Mouse (Mus musculus) embryonic facial prominence, embryonic 15.5 days (tissue): Measurements from ENCODE around the gene Dgkd. TPM values are rescaled to one million over a fixed set of nuclear protein-coding genes. Genes with fewer than 3 reads are reported as not detected.
A peak's percentile ranks its signal among the peaks of the same experiment; 100 is the strongest.
"Not testable (repeated sequence)": the region's sequence is repeated elsewhere in the genome, so short reads cannot be mapped to it uniquely, and the experiment has no call there.

Source experiments
- ATAC-seq: fragments of 200-750 bp; cut with Nextera tagmentation; 2 replicates; pipeline ENCODE4 v1.8.0; 2017; ENCODE audit warnings: low read depth, moderate TSS enrichment; ENCODE audit not compliant: insufficient number of reproducible peaks, low FRiP score, low TSS enrichment
- H3K27ac ChIP-seq: fragments of 300-500 bp; sonication (generic); replicated peaks from 2 replicates; pipeline ENCODE4 v1.5.1; 2015; ENCODE audit warnings: mild to moderate bottlenecking, inconsistent platforms
- H3K27me3 ChIP-seq: fragments of 300-500 bp; sonication (generic); 2 replicates; pipeline ENCODE4 v1.6.1; 2015; ENCODE audit warnings: inconsistent platforms
- H3K36me3 ChIP-seq: fragments of 300-500 bp; sonication (generic); 2 replicates; pipeline ENCODE4 v1.6.1; 2015; ENCODE audit warnings: mild to moderate bottlenecking, inconsistent platforms
- H3K4me1 ChIP-seq: fragments of 300-500 bp; sonication (generic); 2 replicates; pipeline ENCODE4 v1.6.1; 2015; ENCODE audit warnings: inconsistent platforms
- H3K4me2 ChIP-seq: fragments of 300-500 bp; sonication (generic); replicated peaks from 2 replicates; pipeline ENCODE4 v1.6.1; 2015; ENCODE audit warnings: mild to moderate bottlenecking, inconsistent platforms
- H3K4me3 ChIP-seq: fragments of 300-500 bp; sonication (generic); replicated peaks from 2 replicates; pipeline ENCODE4 v1.5.1; 2015; ENCODE audit warnings: mild to moderate bottlenecking, inconsistent platforms
- H3K9ac ChIP-seq: fragments of 300-500 bp; sonication (generic); 2 replicates; pipeline ENCODE4 v1.6.1; 2015; ENCODE audit warnings: inconsistent platforms
- H3K9me3 ChIP-seq: fragments of 300-500 bp; sonication (generic); replicated peaks from 2 replicates; pipeline ENCODE4 v1.6.1; 2016; ENCODE audit warnings: inconsistent platforms
- whole genome bisulfite sequencing: fragments of 180-500 bp; shearing (Covaris S2); methylation state at CpG from one replicate; pipeline ENCODE4 v1.1.7; 2015; 5-methylcytosine and 5-hydroxymethylcytosine counted together
- polyA plus RNA-seq: library from polyadenylated mRNA; unstranded; fragments of >200 nt; fragmentation: Nextera tagmentation; extraction: Ambion mirVana; gene quantifications from 2 replicates; pipeline ENCODE4 v1.2.1, GENCODE M21; 2015

Dgkd gene
- polyA plus RNA-seq, 1 experiment from 2014 or later: 28.9 TPM

DNA sequence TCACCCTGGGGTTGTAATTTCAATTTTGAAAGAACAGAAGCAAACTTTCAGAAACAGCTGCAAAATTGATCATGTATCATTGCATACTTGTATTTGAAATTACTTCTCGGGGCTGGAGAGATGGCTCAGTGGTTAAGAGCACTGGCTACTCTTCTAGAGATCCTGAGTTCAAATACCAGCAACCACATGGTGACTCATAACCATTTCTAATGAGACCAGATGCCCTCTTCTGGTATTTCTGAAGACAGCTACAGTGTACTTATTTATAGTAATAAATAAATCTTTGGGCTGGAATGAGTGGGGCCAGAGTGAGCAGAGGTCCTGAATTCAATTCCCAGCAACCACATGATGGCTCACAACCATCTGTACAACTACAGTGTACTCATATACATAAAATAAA is 25.6 kb upstream of the Dgkd start:
- not testable (repeated sequence) for H3K27me3 ChIP-seq, H3K4me1 ChIP-seq, H3K27ac ChIP-seq, H3K9me3 ChIP-seq, ATAC-seq, H3K4me2 ChIP-seq, H3K9ac ChIP-seq, H3K4me3 ChIP-seq, H3K36me3 ChIP-seq
- 72% methylated on average over 1 of the region's 1 CpGs for WGBS

DNA sequence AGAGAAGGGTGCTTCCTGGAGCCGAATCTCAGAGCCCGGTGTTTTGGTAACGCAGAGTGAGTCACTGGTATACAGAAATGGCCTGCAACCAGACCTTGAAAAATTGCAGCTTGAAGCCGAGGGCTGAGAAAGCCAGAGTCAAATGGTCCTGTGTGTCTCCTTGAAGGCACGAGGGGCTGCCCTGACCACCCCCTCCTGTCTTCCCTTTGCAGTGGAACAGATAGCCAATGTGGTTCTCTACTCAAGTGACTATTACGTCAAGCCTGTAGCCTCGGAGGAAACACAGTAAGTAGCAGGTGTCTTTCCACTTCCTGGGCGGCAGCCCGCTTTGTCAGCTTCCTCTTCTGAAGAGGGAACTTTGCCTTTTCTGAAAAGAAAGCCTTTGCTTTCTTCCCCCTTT is 24.9 kb upstream of the Dgkd start:
- no peak overlapping the region for H3K4me2 ChIP-seq
- no peak overlapping the region for H3K27ac ChIP-seq
- H3K4me3 ChIP-seq: no peak overlapping the region
- no peak for ATAC-seq
- no peaks in the 10 kb centered on the region for H3K4me1 ChIP-seq
- H3K36me3 ChIP-seq: no peaks in the 10 kb centered on the region
- H3K9me3 ChIP-seq: no peaks in the 10 kb centered on the region
- H3K9ac ChIP-seq: no peak overlapping the region
- WGBS: 63% methylated on average over 9 of the region's 9 CpGs
- no peaks in the 10 kb centered on the region for H3K27me3 ChIP-seq

DNA sequence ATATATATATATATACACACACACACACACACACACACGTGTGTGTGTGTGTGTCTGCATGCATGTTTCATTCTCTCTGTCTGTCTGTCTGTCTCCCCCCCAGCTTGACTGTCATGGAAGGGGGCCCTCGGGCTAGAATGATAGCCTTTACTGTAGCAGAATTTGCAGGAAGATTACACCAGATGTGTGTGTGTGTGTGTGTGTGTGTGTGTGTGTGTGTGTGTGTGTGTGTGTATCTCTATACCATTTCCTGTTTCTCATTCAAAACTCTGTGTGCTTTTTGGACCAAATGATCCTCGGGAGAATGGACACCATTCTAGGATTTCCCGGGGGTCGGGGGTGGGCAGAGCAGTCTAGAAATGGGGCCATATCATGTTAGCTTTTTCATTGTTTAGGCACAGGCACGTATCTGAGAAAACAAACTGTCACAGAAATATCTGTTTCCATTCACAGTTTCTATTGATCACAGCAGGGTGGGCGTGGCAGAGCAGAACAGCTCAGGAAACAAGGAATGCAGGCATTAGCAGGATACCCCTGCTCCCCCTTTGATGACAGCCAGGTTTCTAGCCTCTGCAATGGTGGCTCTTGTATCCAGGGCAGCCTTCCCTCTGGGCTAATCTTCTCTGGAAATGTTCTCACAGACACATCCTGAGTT is 24.0 kb upstream of the Dgkd start:
- ATAC-seq: no peak
- WGBS: 40% methylated on average over 7 of the region's 7 CpGs
- no peak overlapping the region for H3K4me2 ChIP-seq
- H3K27me3 ChIP-seq: no peaks in the 10 kb centered on the region
- H3K4me1 ChIP-seq: no peaks in the 10 kb centered on the region
- no peaks in the 10 kb centered on the region for H3K9me3 ChIP-seq
- no peak overlapping the region for H3K27ac ChIP-seq
- no peak overlapping the region for H3K4me3 ChIP-seq
- H3K36me3 ChIP-seq: no peaks in the 10 kb centered on the region
- H3K9ac ChIP-seq: no peak overlapping the region

DNA sequence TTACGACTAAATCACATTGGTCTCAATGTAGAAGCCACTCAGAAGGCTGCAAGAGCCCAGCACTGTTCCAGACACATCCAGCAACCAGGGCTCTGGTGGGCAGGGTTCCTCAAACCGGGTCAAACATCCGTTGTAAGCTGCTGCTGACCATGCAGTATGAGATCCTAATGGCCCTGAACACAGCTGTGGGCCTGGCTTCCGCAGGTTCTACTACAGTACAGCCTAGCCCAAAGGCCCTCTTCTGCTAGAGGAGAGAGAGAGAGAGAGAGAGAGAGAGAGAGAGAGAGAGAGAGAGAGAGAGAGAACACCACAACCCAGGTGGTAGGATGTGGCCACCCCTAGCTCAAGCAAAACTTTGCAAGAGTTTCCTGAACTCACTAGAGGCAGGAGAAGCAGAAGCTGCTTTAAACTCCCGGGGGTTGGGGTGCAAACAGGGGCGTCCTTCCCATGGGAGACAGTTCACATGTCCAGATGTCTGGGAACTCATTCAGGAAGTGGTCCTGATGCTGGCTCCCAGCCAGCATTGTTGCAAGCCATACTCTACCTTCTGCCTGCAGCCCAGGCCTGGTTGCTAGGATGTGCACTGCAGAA is 23.4 kb upstream of the Dgkd start:
- Histone ChIP-seq H3K9ac (no peak overlapping the region), H3K36me3 (no peaks in the 10 kb centered on the region), H3K4me3 (no peak overlapping the region), H3K27me3 (no peaks in the 10 kb centered on the region), H3K27ac (no peak overlapping the region), H3K9me3 (no peaks in the 10 kb centered on the region), H3K4me2 (no peak overlapping the region), H3K4me1 (no peaks in the 10 kb centered on the region)
- 60% methylated on average over 6 of the region's 6 CpGs for WGBS
- ATAC-seq: no peak

DNA sequence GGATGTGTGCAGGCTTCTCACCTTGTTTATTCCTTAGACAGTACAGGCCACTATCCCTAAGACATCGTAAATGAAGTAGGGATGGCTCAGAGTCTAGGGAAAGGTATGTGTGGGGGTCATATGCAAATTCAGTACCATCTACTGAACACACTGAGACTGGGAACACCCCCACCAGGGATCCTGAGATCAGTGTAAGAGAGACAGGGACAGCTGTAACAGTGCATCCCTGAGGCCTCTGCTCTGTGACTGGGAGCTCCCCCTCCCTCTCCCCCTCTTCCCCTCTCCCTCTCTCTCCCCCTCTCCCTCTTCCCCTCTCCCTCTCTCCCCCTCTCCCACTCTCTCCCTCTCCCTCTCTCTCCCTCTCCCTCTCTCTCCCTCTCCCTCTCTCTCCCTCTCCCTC is 16.6 kb upstream of the Dgkd start:
- WGBS: 49% methylated on average over 1 of the region's 1 CpGs
- ATAC-seq: no peak; the same call in 1 of the 2 replicates
- Histone ChIP-seq H3K4me2 (no peak overlapping the region), H3K36me3 (no peaks in the 10 kb centered on the region), H3K4me3 (no peak overlapping the region), H3K9ac (no peak overlapping the region), H3K4me1 (peaks cover 7% of the 10 kb centered on the region; the same call in 1 of the 2 replicates), H3K9me3 (no peaks in the 10 kb centered on the region), H3K27ac (no peak overlapping the region), H3K27me3 (no peaks in the 10 kb centered on the region)

DNA sequence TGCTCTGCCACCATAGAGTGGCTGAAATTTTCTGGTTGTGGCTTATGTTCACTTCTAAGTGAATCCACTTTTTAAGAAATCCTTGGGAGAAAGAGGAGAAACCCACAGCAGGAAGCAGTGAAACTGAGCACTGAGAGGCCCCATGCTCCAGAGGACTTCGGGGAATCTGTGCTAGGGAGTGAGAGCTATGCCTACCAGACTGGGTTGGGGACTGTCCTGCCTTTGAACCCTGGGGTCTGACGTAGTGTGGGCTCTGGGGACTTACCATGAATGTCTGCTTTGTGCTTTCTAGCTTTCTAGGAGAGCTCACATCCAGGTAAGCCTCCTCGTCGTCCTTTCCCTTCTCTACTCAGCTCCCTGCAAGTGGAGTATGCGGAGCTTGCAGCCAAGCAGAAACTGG is 16.1 kb upstream of the Dgkd start:
- WGBS: 40% methylated on average over 5 of the region's 5 CpGs

DNA sequence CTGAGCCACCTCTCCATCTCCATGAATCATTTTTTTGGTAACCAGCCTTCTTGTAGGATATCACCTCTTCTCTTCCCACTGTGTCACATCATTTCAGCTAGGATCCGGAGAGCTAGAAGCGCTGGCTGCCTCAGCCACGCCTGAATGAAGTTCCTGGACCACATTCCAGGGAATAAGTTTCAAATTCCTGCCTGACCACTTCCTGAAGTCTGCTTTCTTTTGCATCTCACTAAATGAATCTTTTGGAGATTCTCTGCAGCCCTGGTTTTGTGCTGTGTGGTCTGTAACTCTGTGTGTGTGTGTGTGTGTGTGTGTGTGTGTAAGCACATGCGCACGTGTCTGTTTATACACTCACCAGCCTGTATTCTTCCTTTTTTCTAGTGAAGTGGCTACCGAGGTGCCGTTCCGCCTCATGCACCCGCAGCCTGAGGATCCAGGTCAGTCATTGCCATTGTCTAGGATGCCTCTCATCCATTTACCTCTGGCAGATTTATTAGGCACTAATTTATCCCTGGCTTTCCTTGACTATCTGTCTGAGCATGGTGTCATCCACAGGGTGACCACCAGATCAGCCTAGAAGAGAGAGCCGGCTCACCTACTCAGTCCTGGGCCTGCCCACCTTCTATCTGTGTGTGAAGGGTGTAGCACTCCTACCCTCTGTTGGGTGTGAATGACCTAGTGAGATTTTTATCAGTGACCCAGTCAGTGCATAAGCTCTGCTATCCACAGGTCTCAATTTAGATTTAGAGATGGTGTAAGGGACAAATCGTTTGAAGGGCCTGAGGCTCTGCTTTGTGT is 12.5 kb upstream of the Dgkd start:
- no peaks in the 10 kb centered on the region for H3K27me3 ChIP-seq
- WGBS: 57% methylated on average over 11 of the region's 11 CpGs

More for the DNA sequence above, 16.1 kb upstream of the Dgkd start:
- ATAC-seq: no peak
- no peak overlapping the region for H3K27ac ChIP-seq
- H3K4me1 ChIP-seq: peaks cover 7% of the 10 kb centered on the region; the same call in 1 of the 2 replicates
- no peak overlapping the region for H3K9ac ChIP-seq
- H3K27me3 ChIP-seq: no peaks in the 10 kb centered on the region
- H3K4me2 ChIP-seq: no peak overlapping the region
- no peaks in the 10 kb centered on the region for H3K9me3 ChIP-seq
- H3K4me3 ChIP-seq: no peak overlapping the region
- H3K36me3 ChIP-seq: no peaks in the 10 kb centered on the region

DNA sequence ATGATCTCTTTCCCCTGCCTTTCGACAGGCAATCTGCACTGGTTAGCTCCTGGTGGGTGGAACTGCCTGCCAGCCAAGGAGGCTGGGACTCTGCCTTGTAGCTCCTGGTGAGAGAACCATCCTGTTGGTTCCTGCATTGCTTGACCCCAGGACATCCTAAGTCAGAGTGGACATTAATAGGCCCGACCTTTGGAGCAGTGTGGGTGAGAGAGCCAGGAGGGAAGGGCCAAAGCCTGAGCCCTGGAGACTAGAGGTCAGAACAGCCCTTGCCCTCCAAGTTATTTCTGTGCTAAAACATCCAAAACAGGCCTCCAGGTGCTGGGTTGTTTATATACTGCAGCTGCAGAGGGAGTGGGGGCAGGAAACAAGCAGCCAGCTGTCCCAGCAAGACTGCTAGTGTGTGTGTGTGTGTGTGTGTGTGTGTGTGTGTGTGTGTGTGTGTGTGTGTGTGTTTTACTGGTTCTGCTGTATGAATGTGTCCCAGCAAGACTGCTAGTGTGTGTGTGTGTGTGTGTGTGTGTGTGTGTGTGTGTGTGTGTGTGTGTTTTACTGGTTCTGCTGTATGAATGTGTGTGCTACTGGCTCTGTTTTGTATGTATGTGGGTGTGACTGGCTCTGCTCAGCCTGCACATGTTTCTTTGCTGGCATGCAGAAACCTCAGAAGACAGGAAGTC is 6.1 kb upstream of the Dgkd start:
- Histone ChIP-seq H3K4me3 (no peak overlapping the region), H3K36me3 (no peaks in the 10 kb centered on the region), H3K9ac (no peak overlapping the region), H3K4me2 (no peak overlapping the region), H3K9me3 (no peaks in the 10 kb centered on the region), H3K27me3 (no peaks in the 10 kb centered on the region), H3K4me1 (peaks cover 17% of the 10 kb centered on the region), H3K27ac (peak overlapping the region; percentile 55; the same call in 1 of the 2 replicates)
- 20% methylated on average over 2 of the region's 2 CpGs for WGBS
- ATAC-seq: peak; percentile 64

More for the DNA sequence above, 12.5 kb upstream of the Dgkd start:
- Histone ChIP-seq H3K9me3 (no peaks in the 10 kb centered on the region), H3K9ac (no peak overlapping the region), H3K36me3 (no peaks in the 10 kb centered on the region), H3K4me1 (peaks cover 7% of the 10 kb centered on the region; the same call in 1 of the 2 replicates), H3K4me2 (no peak overlapping the region), H3K27ac (no peak overlapping the region), H3K4me3 (no peak overlapping the region)
- ATAC-seq: peak; percentile 24; the same call in 1 of the 2 replicates

DNA sequence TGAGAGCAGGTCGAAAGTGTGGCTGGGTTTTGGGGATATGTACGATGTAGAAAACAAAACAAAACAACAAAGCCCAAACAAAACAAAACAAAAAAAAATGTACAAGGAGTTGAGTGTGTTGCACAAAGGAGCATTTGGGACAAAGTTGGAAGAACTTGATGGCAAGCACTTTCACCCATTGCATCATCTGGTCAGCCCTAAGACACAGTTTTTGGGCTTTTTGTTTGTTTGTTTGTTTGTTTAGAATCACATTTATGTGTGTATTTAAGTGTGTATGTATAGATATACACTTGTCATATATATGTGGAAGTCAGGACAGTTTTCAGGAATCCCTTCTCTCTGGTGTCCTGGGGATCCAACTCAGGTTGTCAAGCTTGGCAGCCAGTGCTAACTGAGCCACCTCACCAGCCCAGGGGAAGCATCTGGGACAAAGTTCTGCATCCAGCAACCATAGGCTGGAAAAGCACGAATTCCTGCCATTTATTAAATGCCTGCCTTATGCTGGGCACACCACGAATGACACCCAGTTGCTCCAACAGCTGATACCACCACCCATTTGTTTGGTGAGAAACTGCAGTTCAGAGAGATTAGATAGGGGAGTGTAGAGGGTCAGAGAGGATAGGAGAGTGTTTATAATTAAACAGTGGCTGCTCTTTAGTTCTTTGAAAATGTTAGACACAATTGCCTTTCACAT is 5.5 kb upstream of the Dgkd start:
- Histone ChIP-seq H3K27me3 (no peaks in the 10 kb centered on the region), H3K9me3 (no peaks in the 10 kb centered on the region), H3K4me2 (no peak overlapping the region), H3K36me3 (no peaks in the 10 kb centered on the region), H3K27ac (peak overlapping the region; percentile 48; the same call in 1 of the 2 replicates), H3K4me3 (no peak overlapping the region), H3K9ac (no peak overlapping the region), H3K4me1 (peaks cover 20% of the 10 kb centered on the region)
- ATAC-seq: no peak
- 29% methylated on average over 4 of the region's 4 CpGs for WGBS

DNA sequence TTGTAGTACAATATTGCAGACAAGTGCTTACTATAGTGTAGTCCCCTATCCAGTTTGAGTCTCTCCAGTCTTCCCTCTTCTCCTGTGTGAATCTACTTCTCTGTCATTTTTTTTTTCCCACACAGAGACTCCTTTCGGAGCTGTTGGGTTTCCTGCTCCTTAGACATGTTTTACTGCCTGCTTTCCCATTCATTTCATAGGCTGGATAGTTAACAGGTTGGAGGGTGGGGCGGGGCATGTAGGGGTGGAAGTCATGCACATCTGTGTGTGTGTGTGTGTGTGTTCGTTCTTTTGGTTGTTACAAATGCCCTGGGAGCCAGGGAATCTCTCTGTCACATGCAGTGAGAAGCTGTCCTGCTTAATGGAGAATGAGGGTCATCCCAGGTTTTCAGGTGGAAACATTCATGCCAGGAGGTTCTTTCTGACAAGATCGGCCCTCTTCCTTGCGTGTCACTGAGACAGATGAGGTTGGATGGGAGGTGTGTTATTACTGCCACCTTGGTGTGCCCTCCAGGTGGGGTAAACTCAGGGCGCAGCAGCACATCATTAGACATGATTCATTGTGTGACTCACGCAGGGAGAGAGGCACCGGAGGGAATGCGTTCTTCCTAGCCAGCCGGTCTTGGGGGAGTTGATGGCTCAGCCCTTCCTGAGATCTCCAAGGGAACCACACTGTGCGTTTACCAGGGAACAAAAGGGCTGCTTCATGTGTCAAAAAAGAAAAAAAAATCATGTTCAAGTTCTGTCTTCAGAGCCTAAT is 4.7 kb upstream of the Dgkd start:
- 44% methylated on average over 11 of the region's 11 CpGs for WGBS
- H3K36me3 ChIP-seq: no peaks in the 10 kb centered on the region
- H3K27ac ChIP-seq: no peak overlapping the region; the same call in 1 of the 2 replicates
- H3K9me3 ChIP-seq: no peaks in the 10 kb centered on the region
- H3K4me3 ChIP-seq: no peak overlapping the region
- no peak for ATAC-seq
- H3K4me1 ChIP-seq: peaks cover 24% of the 10 kb centered on the region
- H3K4me2 ChIP-seq: 0 out of 2 replicates have a peak overlapping the region, but pooled peaks have one; percentile 1
- H3K27me3 ChIP-seq: no peaks in the 10 kb centered on the region
- no peak overlapping the region for H3K9ac ChIP-seq
